Mouse (Mus musculus) lung, embryonic 14.5 days (tissue): ENCODE results near the gene Mal. TPM values are rescaled to one million over a fixed set of nuclear protein-coding genes. Genes with fewer than 3 reads are reported as not detected.

ENCODE experiments used
- ATAC-seq: fragments of 200-750 bp; cut with Nextera tagmentation; 2 replicates; pipeline ENCODE4 v1.8.0; 2017; ENCODE audit warnings: mild to moderate bottlenecking, moderate TSS enrichment, moderate library complexity; ENCODE audit not compliant: insufficient read depth
- DNase-seq: peaks from one replicate; pipeline ENCODE4 v3.0.0-alpha.2; 2015
- H3K27ac ChIP-seq: fragments of 300-500 bp; sonication (generic); 2 replicates; pipeline ENCODE4 v1.5.1; 2014; ENCODE audit warnings: low read depth, mild to moderate bottlenecking, moderate library complexity
- H3K27me3 ChIP-seq: fragments of 300-500 bp; sonication (generic); 2 replicates; pipeline ENCODE4 v1.6.1; 2014; ENCODE audit warnings: low read length, control low read depth; ENCODE audit not compliant: insufficient read depth
- H3K36me3 ChIP-seq: fragments of 300-500 bp; sonication (generic); 2 replicates; pipeline ENCODE4 v1.6.1; 2014; ENCODE audit warnings: control low read depth; ENCODE audit not compliant: insufficient read depth
- H3K4me1 ChIP-seq: fragments of 300-500 bp; sonication (generic); 2 replicates; pipeline ENCODE4 v1.6.1; 2014; ENCODE audit warnings: antibody characterized with exemption, control low read depth; ENCODE audit not compliant: insufficient read depth
- H3K4me2 ChIP-seq: fragments of 300-500 bp; sonication (generic); 2 replicates; pipeline ENCODE4 v1.6.1; 2014; ENCODE audit warnings: mild to moderate bottlenecking
- H3K4me3 ChIP-seq: fragments of 300-500 bp; sonication (generic); 2 replicates; pipeline ENCODE4 v1.5.1; 2014; ENCODE audit warnings: low read depth, low read length
- H3K9ac ChIP-seq: fragments of 300-500 bp; sonication (generic); 2 replicates; pipeline ENCODE4 v1.6.1; 2014
- H3K9me3 ChIP-seq: fragments of 300-500 bp; sonication (generic); 2 replicates; pipeline ENCODE4 v1.6.1; 2016; ENCODE audit warnings: low read depth, low read length, control low read depth
- CTCF ChIP-seq: IDR thresholded peaks from 2 replicates; pipeline ENCODE4 v1.5.1; 2016; ENCODE audit warnings: antibody characterized with exemption, low read depth
- WGBS: fragments of 180-500 bp; shearing (Covaris S2); extraction: QIAGEN DNeasy Blood & Tissue Kit; methylation state at CpG from one replicate; pipeline ENCODE4 v1.1.7; 2014; 5-methylcytosine and 5-hydroxymethylcytosine counted together
- polyA plus RNA-seq: library from polyadenylated mRNA; unstranded; fragments of >200 nt; fragmentation: Nextera tagmentation; extraction: Ambion mirVana; gene quantifications from 2 replicates; pipeline ENCODE4 v1.2.1, GENCODE M21; 2014

Mal gene
- polyA plus RNA-seq, 1 experiment from 2014 or later, result 3.3 TPM

DNA sequence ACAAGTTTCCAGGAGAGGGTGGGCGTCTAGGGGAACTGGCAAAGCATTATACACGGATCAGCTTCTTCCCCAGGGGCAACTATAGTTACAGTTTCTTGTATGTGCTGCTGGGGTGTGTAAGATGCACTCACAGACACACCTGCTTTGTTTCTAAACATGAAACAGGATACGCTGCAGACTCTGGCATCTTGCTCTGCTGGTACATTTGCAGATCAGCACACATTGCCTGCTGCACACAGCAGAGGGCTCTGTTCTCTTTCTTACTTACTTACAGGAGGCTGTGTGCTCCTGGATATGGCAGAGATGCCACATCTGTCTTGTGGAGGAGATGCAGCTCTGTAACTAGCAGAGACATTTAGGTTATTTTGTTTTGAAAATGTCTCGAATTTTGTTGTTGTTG, 65.7 kb downstream of the Mal start:
- Histone ChIP-seq H3K9me3 (no peaks in the 10 kb centered on the region), H3K4me3 (no peak overlapping the region), H3K27me3 (no peaks in the 10 kb centered on the region), H3K36me3 (peaks cover 44% of the 10 kb centered on the region), H3K4me2 (no peak overlapping the region), H3K4me1 (peaks cover 6% of the 10 kb centered on the region; the same call in 1 of the 2 replicates), H3K9ac (no peak overlapping the region), H3K27ac (no peak overlapping the region)
- ATAC-seq, result no peak
- 71% methylated on average over 4 of the region's 4 CpGs for WGBS
- no peak for TF ChIP-seq CTCF
- no peak for DNase-seq

DNA sequence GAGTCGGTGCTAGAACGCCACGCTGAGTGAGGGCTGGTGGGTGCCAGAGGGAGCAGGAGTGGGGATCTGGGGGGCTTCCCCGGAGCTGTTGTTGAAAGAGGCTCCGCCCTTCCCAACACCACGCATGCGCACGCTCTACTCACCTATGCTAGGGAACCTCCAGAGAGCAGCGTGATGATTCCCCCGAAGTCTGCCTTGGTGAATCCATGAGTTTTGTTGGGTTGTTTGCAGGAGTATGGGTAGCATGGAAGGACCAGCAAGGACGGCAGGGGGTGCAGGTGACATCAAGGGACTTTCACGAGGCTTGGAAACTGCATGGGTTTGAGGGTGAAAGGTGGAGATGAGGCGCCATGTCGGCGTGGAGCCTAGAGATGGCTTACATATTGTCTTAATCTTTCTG, 66.3 kb downstream of the Mal start:
- Histone ChIP-seq H3K4me3 (no peak overlapping the region), H3K9me3 (no peaks in the 10 kb centered on the region), H3K27ac (no peak overlapping the region), H3K4me1 (peaks cover 6% of the 10 kb centered on the region; the same call in 1 of the 2 replicates), H3K27me3 (no peaks in the 10 kb centered on the region), H3K36me3 (peaks cover 38% of the 10 kb centered on the region), H3K9ac (no peak overlapping the region), H3K4me2 (no peak overlapping the region)
- no peak for TF ChIP-seq CTCF
- no peak for DNase-seq
- 67% methylated on average over 15 of the region's 15 CpGs for WGBS
- ATAC-seq, result no peak

DNA sequence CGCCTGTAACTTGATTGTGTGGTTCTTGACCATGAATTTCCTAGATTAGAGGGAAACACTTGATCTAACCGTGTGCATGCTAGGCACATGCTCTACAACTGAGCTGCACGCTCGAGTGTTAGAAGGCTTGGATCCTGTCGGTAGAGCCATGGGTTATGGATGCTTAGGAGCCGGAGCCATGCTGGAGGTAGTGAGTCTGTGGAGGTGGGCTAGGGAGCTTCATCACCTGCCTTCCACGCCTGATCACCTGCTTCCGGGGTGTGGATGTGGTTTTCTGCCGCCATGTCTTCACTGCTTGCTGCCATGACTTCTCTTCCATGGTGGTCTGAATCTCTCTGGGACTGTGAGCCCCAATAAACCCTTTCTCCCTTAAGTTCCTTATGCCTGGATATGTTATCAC, 67.6 kb downstream of the Mal start:
- no peak overlapping the region; the same call in 1 of the 2 replicates for H3K4me2 ChIP-seq
- peaks cover 25% of the 10 kb centered on the region for H3K36me3 ChIP-seq
- TF ChIP-seq CTCF, result no peak
- no peak overlapping the region for H3K4me3 ChIP-seq
- H3K4me1 ChIP-seq, result peaks cover 6% of the 10 kb centered on the region; the same call in 1 of the 2 replicates
- no peak overlapping the region for H3K9ac ChIP-seq
- 92% methylated on average over 9 of the region's 9 CpGs for WGBS
- ATAC-seq (no peak), DNase-seq (no peak)
- H3K27me3 ChIP-seq, result no peaks in the 10 kb centered on the region
- H3K9me3 ChIP-seq, result no peaks in the 10 kb centered on the region
- no peak overlapping the region for H3K27ac ChIP-seq

GRCm38 (mm10) chr2:127587514-127587844, 69.0 kb downstream of the Mal start:
- no peak for DNase-seq
- WGBS, result under 1% methylated on average over 22 of the region's 22 CpGs

GRCm38 (mm10) chr2:127586694-127587513, 69.6 kb downstream of the Mal start, which contains the start of the genes Zfp661 and Mrps5:
Gene Zfp661, minus strand, starts transcription at chr2:127587094.
Gene Mrps5, plus strand, starts transcription at chr2:127587222.
- ATAC-seq, result peak; percentile 84
- H3K9ac ChIP-seq, result peak within 1 kb of the TSS; percentile 72
- no peak for TF ChIP-seq CTCF
- peak within 1 kb of the TSS; percentile 94 for H3K4me3 ChIP-seq
- peaks cover 10% of the 10 kb centered on the region; the same call in 1 of the 2 replicates for H3K36me3 ChIP-seq
- H3K27me3 ChIP-seq, result no peaks in the 10 kb centered on the region
- peak; percentile 85 for DNase-seq
- peak within 1 kb of the TSS; percentile 81 for H3K27ac ChIP-seq
- peaks cover 6% of the 10 kb centered on the region; the same call in 1 of the 2 replicates for H3K4me1 ChIP-seq
- H3K4me2 ChIP-seq, result peak within 1 kb of the TSS; percentile 84
- WGBS, result 4% methylated on average over 39 of the region's 39 CpGs
- H3K9me3 ChIP-seq, result no peaks in the 10 kb centered on the region

More at GRCm38 (mm10) chr2:127587514-127587844, 69.0 kb downstream of the Mal start:
- TF ChIP-seq CTCF, result no peak
- H3K9ac ChIP-seq, result peak overlapping the region; percentile 72
- no peaks in the 10 kb centered on the region for H3K9me3 ChIP-seq
- peak overlapping the region; percentile 84 for H3K4me2 ChIP-seq
- ATAC-seq, result peak; percentile 22
- peak overlapping the region; percentile 81 for H3K27ac ChIP-seq
- peaks cover 6% of the 10 kb centered on the region; the same call in 1 of the 2 replicates for H3K4me1 ChIP-seq
- peak overlapping the region; percentile 94 for H3K4me3 ChIP-seq
- peaks cover 14% of the 10 kb centered on the region; the same call in 1 of the 2 replicates for H3K36me3 ChIP-seq
- no peaks in the 10 kb centered on the region for H3K27me3 ChIP-seq

DNA sequence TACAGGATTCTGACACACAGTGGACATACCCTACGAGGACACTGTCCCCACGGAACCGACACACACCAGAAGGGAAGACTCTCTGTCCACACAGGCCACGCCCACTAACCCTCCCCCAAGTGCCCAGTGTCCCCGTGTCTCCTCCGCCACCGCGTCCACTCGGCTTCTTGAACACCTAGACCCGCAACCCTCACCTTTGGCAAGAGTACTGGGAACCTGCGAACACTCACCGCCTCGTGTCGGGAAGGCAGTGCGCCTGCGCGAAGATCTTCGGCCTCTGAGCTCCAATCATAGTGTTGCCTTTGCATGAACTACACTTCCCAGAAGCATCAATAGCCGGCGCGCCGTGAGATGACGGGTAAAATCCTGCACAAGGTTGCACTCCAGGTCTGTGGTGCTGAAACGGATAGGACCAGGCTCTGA, 72.0 kb downstream of the Mal start:
- DNase-seq (peak; percentile 96), ATAC-seq (peak; percentile 87)
- Histone ChIP-seq H3K9me3 (no peaks in the 10 kb centered on the region), H3K4me1 (peaks cover 6% of the 10 kb centered on the region; the same call in 1 of the 2 replicates), H3K9ac (peak overlapping the region; percentile 55), H3K4me3 (peak overlapping the region; percentile 51), H3K27me3 (no peaks in the 10 kb centered on the region), H3K36me3 (no peaks in the 10 kb centered on the region), H3K27ac (no peak overlapping the region), H3K4me2 (peak overlapping the region; percentile 78)
- under 1% methylated on average over 24 of the region's 24 CpGs for WGBS
- peak; percentile 20; the same call in 1 of the 2 replicates for TF ChIP-seq CTCF

Other genes with a start within 250 kb of the Mal start
- 0.27 and 0.42 TPM in 2 replicates for gene Gpat2, start 231.5 kb downstream of the Mal start, polyA plus RNA-seq
- 18.7 and 25.0 TPM in 2 replicates for gene Fahd2a, start 212.1 kb downstream of the Mal start, polyA plus RNA-seq
- gene Kcnip3, start 134.6 kb downstream of the Mal start, polyA plus RNA-seq, result 8.1 and 8.5 TPM in 2 replicates
- 1.6 and 1.8 TPM in 2 replicates for gene Prom2, start 115.2 kb downstream of the Mal start, polyA plus RNA-seq
- gene Zfp661, start 69.6 kb downstream of the Mal start, polyA plus RNA-seq, result 4.4 and 4.9 TPM in 2 replicates
- gene Mrps5, start 69.5 kb downstream of the Mal start, polyA plus RNA-seq, result 127 and 133 TPM in 2 replicates
- 2.3 and 3.5 TPM in 2 replicates for gene Mall, start 73.2 kb upstream of the Mal start, polyA plus RNA-seq
- gene Nphp1, start 132.2 kb upstream of the Mal start, polyA plus RNA-seq, result 31.1 and 35.4 TPM in 2 replicates
- 31.3 and 33.6 TPM in 2 replicates for gene Mtln, start 135.8 kb upstream of the Mal start, polyA plus RNA-seq
- 43.6 and 44.5 TPM in 2 replicates for gene Bub1, start 175.2 kb upstream of the Mal start, polyA plus RNA-seq
- gene Acoxl, start 182.2 kb upstream of the Mal start, polyA plus RNA-seq, result 0.20 and 0.30 TPM in 2 replicates